Mouse (Mus musculus): Measurements from ENCODE around the gene Olfr67.
"Not testable (repeated sequence)": the region's sequence is repeated elsewhere in the genome, so short reads cannot be mapped to it uniquely, and the experiment has no call there.

The Olfr67 gene

DNA sequence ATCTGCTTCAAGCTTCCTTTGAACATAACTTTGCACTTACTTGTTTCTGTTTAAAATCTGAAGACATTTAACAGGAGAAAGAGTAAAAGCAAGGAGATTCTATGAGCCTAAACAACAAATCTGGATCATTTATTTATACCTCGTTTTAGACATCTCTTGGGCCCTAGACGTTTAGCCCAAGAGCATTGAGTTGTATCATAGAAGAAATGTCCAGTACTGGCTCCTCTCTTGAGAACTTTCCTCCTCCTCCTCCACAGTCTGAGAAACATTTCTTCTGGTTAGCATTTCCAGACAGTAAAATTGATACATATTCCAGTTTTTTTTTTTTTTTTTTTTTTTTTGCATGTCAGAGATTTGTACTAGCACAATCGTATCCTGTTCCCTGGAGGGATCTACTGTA is at the start of gene Olfr67:
TSS of gene Olfr67 (minus strand) at position 101 of the 400 bp plus-strand sequence.
- DNase-seq = no peak

DNA sequence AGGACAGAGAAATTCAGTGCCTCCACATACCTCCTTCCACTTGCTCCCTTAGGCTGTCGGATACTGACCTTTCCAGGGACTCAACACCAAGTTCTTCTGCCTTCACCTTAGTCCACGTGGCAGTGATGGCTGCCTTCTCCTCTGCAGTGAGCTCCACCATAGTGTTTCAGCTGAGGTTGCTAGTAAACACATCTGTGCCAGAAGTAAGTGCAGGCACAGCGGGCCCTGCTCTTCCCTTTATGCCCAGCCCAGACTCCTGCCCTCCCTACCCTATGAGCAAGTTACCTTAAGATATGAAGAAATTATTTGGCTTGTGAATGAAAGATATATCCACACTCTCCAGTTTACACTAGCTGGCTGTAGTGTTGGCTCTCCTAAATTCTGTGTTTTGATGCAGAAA is 48.6 kb upstream of the Olfr67 start, which contains the start of gene Hbb-bh2:
TSS of gene Hbb-bh2 (minus strand) at position 253 of the 400 bp plus-strand sequence.
- DNase-seq = no peak

DNA sequence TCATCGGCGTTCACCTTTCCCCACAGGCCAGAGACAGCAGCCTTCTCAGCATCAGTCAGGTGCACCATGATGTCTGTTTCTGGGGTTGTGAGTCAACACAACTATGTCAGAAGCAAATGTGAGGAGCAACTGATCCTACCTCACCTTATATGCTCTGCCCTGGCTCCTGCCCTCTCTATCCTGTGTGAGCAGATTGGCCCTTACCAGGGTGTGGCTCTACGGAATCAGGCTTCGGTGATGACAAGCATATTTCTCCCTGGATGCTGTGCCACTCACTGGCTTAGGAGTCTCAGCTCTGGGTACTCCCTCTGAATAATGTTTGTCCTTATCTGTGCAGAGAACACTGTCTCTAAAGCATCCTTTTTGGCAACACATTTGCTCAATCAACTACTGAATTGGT is 36.2 kb upstream of the Olfr67 start, which contains the start of gene Hbb-bs:
TSS of gene Hbb-bs (minus strand) at position 289 of the 400 bp plus-strand sequence.
- no peak for DNase-seq

DNA sequence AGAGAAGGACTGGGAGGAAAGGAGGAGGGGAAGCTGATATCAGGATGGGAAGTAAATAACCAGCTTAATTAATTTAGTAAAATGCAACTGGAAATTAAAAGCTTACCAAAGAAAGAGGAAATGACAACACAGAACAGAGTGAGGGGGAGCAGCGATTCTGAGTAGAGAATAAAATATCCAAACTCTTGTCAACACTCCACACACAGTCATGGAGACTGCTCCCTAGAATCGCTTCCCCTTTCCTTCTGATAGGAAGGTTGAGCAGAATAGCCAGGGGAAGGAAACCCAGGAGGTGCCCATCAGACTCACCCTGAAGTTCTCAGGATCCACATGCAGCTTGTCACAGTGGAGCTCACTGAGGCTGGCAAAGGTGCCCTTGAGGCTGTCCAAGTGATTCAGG is 35.5 kb upstream of the Olfr67 start:
- not testable (repeated sequence) for DNase-seq

DNA sequence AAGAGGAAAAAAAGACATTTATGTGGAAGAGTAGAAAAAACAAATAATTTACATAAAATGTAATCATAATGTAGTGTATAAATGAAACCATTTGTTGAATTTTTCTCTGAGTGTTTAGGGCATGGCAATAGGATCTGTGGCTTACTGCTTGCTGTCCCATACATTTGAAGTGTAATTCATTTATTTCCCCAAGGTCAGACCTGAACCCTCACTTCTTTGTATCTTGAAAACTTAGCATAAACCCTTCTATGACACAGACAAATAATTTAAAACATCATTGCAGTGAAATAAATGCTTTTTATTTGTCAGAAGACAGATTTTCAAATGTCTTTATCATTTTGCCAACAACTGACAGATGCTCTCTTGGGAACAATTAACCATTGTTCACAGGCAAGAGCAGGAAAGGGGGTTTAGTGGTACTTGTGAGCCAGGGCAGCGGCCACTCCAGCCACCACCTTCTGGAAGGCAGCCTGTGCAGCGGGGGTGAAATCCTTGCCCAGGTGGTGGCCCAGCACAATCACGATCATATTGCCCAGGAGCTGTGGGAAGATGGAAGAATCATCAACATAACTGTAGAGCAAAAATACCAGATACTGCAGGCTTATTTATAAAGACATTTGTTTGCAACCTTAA is 34.8 kb upstream of the Olfr67 start:
- DNase-seq = no peak

DNA sequence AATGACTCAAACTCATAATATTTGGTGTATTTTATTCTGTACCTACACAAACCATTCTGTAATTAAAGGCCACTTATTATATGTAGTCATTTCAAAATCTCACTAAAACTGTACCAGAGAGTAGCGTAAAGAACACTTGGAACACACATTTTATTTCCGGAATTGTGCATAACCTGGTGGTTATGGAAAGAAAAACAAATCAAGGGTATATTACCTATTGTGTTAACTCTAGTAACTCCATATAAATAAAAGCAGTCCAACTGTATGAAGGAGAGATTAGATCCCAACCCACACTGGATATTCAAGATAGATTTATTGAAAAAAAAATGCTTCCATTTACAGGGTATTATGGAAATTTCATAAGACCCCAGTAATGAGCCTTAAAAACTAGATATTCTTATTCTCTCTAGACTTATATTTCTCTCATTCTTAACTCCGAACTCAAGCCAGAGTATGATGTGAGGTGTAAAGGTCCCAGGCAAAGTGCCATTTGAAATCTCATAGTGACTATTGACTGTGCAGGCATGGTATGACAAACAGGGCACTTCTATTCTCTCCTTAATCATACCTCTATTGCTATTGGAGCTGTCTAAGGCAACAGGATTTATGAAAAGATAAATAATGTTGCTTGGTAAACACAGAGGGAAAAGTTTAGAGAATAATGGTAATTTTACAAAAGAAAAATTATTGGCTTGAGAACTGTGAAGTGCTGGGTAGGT is 34.1 kb upstream of the Olfr67 start:
- DNase-seq = no peak

DNA sequence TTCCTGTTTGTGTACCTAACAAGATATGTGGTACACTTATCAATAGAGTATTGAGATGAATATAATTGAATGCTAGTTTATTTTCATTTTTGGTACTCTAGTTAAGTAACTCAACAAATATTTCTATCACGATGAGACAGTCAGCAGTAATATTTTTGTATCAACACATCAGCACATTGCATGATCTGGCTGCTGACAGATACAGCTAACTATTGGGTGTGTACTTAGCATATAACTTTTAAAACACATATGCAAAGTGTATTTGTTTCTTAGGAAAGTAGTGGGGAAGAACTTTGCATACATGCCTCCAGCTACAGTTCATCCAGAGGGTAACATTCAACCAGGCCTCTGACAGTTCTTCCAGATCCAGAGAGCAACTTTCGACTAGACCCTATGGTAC is 33.0 kb upstream of the Olfr67 start:
- DNase-seq = no peak

DNA sequence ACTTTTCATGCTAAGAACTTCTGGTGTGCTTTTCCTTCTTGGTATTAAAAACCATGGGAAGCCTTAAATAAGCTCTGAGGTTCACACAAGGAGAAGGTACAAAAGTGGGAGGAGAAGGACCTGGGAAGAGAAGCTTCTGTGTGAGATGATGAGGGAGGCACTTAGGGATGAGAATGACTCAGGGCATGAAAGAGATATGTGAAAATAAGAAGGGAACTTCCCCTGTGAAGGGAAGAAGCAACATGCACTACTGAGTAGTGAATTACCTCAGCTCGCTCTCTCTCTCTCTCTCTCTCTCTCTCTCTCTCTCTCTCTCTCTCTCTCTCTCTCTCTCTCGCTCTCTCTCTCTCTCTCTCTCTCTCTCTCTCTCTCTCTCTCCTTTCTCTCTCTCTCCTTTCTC is 23.5 kb upstream of the Olfr67 start:
- not testable (repeated sequence) for DNase-seq

DNA sequence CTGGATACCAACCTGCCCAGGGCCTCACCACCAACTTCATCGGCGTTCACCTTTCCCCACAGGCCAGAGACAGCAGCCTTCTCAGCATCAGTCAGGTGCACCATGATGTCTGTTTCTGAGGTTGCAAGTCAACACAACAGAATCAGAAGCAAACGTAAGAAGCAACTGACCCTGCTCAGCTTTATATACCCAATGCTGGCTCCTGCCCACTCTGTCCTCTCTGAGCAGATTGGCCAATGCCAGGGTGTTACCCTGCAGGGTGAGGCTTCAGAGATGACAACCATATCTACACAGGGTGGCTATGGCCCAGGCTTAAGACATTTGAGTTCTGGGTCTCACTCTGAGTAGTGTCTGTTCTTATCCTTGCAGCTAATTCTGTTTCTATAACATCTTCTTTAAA is 22.1 kb upstream of the Olfr67 start, which contains the start of gene Hbb-bt:
TSS of gene Hbb-bt (minus strand) at position 231 of the 400 bp plus-strand sequence.
- no peak for DNase-seq

DNA sequence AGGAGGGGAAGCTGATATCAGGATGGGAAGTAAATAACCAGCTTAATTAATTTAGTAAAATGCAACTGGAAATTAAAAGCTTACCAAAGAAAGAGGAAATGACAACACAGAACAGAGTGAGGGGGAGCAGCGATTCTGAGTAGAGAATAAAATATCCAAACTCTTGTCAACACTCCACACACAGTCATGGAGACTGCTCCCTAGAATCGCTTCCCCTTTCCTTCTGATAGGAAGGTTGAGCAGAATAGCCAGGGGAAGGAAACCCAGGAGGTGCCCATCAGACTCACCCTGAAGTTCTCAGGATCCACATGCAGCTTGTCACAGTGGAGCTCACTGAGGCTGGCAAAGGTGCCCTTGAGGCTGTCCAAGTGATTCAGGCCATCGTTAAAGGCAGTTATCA is 21.5 kb upstream of the Olfr67 start:
- not testable (repeated sequence) for DNase-seq

DNA sequence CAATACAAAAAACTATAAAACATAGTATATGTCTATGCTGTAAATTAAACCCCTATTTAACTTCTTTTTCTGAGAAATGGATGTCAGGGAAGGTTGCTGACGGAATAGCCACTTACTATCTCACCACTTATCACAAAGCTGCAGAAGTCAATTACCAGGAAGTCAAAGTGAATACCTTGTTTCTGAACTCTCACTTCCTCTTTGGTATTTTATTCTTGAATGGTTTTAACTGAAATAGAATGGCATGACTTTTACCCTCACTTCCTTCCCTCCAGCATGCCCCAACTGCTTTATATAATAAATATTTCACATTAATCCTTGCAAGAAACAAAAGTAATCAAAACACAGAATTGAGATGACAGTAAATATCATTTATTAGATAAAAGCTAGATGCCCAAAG is 20.6 kb upstream of the Olfr67 start:
- no peak for DNase-seq

DNA sequence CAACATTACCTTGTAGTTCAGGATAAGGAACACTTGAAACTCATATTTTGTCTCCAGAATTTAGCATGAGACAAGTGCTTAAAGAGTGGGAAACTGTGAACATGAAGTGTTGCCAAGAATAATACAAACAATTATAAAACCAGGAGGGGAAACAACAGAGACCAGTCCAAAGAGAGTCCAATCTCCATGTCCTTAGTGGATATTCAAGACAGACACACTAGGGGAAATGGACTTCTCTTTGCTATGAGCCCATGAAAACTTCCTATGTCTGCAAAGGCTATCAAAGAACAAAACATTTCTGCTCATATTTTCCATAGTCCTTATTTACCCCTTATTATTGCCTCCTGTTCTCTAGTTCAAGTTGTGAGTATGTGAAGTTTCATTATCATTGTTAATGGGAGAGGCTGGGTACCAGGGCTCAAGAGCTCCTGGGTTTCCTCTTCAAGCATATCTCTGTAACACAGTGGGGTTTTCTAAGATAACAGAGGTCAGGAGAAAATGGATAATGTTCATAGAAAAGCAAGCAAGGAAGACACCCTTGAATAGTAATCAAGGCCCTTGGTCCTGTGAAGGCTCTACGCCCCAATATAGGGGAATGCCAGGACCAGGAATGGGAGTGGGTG is 19.7 kb upstream of the Olfr67 start:
- DNase-seq = no peak

DNA sequence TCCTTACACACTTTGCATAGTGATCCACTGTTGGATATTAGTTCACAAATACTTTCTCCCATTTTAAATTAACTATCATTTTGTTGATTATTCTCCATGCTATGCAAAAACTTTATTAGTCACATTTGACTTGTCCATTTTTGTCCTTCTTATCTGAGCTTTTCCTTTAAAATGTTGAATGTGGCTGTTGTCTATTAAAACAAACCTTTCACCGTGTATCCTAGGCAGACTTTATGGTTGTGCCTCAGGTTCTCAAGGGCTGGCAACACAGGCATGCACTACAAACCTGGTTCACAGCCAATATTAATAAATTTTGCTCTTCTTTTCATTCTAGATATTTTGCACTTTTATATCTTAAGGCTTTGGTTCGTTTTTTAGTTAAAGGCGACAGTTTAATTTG is 19.1 kb upstream of the Olfr67 start:
- no peak for DNase-seq

DNA sequence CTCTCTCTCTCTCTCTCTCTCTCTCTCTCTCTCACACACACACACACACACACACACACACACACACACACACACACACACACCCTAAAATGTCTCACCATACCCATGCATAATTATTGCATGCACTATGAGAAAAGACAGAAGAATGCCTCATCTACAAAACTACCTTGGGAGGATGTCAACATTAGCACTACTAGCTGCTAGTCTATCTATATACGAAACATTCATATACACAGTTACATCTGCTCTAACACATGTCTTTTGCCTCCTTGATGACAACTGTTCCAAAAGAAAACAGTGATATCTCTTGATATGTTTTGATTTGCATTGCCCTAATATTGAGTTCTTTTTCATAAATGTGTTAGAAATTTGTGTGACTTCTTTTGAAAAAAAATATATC is 18.7 kb upstream of the Olfr67 start:
- DNase-seq = no peak

DNA sequence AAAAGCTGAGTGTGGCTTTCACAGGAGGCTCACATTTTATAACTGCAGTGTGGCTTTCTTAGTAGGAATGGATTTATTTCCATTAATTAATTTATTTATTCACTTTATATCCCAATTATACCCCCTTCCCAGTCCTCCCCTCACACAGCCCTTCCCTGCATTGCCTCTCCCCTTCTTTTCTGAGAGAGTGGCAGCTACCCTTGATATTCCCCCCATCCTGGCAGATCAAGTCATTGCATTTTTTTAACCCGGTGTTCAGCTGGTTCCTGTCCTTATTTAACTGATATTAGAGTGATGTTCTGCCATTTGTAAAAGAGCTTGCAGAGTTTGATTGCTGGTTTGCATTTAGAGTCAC is 18.2 kb upstream of the Olfr67 start:
- no peak for DNase-seq

DNA sequence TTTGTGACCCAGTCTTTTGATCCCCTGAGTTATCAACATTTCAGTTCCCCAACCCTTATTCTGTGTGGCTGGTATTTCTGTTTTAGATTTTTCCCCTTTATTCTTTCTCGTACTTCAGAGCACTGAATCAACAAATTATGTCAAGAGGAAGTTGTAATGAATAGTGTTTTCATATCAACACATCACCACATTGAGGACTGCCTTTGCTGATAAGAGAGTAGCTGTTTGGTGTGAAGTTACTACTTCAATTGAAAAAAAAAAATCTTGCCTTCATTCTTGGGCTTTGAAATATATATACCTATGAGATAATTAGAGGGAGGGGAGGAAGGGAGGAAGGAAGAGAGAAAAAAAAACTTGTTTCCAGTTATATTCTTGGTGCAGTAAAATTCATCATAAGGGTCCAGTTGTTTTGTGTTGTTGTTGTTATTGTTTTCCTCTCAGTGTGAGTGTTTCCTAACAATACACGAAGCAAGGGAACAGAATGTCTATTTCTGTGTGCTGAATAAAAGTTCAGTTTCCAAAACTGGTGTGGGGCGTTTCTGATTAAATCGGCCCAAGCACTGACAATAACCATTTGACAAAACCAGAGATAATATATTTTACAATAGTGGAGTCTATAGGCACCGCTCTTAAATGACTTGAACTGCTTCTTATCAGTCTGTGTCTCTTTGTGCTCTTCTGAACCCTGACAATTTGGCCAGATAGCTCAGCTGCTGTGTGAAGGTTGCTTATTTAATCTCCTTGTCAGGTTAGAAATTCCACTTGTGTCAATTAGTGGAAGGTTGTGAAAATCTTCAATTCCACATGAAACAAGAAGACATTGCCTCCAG is 17.6 kb upstream of the Olfr67 start:
- DNase-seq = no peak

DNA sequence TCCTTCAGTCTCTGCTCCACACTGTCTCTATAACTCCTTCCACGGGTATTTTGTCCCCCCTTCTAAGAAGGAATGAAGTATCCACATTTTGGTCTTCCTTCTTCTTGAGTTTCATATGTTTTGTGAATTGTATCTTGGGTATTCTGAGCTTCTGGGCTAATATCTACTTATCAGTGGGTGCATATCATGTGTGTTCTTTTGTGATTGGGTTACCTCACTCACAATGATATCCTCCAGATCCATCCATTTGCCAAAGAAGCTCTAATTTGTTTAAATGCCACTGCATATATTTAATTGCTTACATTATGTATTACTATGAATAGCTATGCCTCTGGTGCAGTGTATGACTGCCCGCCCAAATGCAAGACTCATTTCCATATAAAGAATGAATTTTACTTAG is 16.5 kb upstream of the Olfr67 start:
- not testable (repeated sequence) for DNase-seq

DNA sequence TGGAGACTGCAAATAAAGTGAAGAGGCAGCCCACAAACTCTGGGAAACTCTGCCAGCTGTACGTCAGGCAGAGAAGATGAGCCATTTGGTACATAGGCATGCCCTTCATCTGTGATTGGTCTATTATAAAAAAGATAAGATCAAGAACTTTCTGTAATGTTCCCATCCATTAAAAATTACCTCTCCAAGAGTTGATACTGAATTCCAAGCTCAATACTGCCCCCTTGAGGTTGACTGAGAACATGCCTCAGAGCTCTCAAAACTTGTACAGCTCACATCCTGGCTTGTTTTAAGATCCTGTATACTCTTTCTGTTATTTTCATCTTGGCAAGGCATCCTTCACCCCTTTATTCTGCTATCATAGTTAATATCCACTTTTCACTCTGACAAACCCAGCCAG is 15.2 kb upstream of the Olfr67 start:
- DNase-seq = no peak

DNA sequence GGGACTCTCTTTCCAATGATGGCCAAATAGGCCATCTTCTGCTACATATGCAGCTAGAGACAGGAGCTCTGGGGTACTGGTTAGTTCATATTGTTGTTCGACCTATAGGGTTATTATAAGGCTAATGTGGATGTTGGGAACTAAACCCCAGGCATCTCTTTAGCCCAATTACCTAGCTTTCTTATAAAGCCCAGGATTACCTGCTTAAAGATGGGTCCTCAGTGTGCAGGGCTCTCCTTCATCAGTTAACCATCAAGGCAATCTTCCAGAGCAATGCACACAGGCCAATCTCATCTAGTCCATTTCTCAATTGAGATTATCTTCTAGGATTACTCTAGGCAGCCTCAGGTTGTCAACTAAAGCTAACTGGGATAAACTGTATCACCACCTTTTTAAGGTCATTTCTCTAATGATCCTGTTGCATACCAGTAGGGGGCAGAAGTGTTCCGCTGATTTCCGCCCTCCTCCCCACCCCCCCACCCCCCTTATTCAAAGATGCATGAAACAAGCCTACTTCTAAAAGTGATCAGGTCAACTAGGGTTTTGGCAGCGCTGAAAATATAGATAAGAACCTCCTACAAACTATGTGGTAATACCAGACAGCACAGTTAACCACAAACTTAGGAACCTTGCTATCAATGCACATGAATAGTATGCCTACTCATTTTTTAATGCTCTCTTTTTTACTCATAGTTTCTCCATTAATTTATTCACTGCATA is 1.2 kb upstream of the Olfr67 start:
- no peak for DNase-seq

DNA sequence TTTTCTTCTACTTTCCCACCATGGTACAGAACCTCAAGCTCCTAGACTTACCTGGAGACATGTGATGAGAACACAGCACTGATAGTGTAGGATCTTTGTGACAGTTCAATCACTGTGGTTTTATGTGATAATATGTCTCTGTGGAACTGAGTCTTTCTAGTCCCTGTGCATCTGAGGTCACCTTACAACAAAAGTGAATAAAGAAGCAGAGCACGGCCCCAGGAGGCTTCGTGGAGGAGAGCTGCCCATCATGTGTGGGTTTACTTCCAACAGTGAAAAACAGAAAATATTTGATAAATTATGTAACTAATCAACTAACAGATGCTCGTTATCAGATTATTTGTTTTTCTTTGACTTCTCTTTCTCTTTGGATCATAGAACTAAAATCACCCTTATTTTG is 12.0 kb downstream of the Olfr67 start, which contains the start of gene Olfr68:
TSS of gene Olfr68 (minus strand) at position 101 of the 400 bp plus-strand sequence.
- no peak for DNase-seq

DNA sequence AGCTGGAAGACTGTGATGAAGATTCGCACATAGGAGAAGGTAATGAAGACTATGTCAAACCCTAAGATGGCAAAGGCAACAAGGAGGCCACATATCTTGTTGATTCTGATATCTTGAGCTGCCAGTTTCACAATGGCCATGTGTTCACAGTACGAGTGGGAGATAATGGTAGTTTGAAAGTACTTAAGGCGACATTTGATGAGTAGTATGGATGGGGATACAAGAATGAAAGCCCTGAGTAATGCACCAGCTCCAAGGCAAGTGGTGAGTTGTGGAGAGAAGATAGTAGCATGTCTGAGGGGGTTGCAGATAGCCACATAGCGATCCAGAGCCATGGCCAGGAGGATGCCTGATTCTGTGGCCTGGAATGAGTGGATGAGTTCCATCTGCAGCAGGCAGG is 14.0 kb downstream of the Olfr67 start:
- not testable (repeated sequence) for DNase-seq

DNA sequence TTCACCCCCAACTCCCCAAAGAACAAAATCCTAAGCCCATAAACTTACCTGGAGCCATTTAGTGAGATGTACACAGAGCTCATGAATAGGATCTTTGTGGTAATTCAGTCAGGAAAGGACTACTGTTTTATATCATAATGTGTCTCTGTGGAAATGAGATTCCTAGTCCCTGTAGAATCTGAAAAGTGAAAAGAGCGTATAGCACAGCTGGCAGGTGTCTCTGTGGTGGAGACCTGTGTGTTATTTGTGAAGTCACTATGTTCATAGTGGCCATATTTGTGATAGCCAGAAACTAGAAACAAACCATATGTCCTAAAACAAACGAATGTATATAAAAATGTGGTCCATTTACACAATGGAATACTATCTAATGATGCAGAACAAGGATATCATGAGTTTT is 20.1 kb downstream of the Olfr67 start, which contains the start of gene Olfr69:
TSS of gene Olfr69 (minus strand) at position 101 of the 400 bp plus-strand sequence.
- DNase-seq = no peak

All from right cerebral cortex, postnatal 25 days (tissue).